ENCODE assay signal across 8 mouse cellular contexts in the genomic region with DNA sequence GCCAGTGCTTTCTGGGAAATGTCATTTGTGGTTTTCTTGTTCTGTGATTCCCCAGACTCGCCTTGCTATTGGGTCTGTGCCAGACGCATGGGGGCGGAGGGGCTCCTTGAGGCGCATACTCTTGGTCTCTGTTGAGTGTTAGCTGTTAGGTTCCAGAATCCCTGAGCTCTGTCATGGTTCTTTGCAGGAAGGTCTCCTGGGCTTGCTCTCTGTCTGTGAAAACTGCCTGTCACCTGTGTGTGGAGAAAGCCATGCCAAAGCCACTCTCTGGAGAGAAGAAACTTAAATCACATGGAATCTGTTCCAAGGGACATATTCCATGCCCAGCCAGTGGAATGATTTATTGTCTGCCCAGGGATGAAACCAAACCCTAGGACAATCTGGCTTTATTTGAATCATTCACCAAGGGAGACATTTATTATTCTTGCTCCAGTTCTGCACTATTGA.
A peak's percentile ranks its signal among the peaks of the same experiment; 100 is the strongest.
DNase-seq lines count a peak whose midpoint lies in the region; ATAC-seq and TF ChIP-seq lines count a peak whose summit lies in the region.

No protein-coding gene starts in this region.

- peak; percentile 80 for DNase-seq in lung, embryonic 14.5 days
- no peak for DNase-seq in lung, postnatal 36 days
- DNase-seq in cerebellum, adult 11-12 months, result peak; percentile 16
- peak; percentile 21 for DNase-seq in skeletal muscle tissue, adult 2 months (ENCODE audit: low read depth, low spot score)
- DNase-seq in gastrocnemius, postnatal 25 days, result no peak
- no peak for DNase-seq in B cell, adult 2 months

- H3K9ac ChIP-seq in lung, embryonic 14.5 days, result no peak overlapping the region
- H3K9ac ChIP-seq in heart, embryonic 11.5 days (ENCODE audit: low read depth, low read length), result no peak overlapping the region
- H3K9ac ChIP-seq in limb, embryonic 13.5 days, result no peak overlapping the region

- WGBS in lung, embryonic 14.5 days, result 10% methylated on average over 4 of the region's 4 CpGs
- WGBS in heart, embryonic 11.5 days (ENCODE audit: insufficient replicate concordance), result 9% methylated on average over 4 of the region's 4 CpGs
- 26% methylated on average over 4 of the region's 4 CpGs for WGBS in limb, embryonic 13.5 days

- peaks cover 13% of the 10 kb centered on the region for H3K4me1 ChIP-seq in lung, embryonic 14.5 days (ENCODE audit: insufficient read depth)
- H3K4me1 ChIP-seq in heart, embryonic 11.5 days (ENCODE audit: control insufficient read depth, insufficient read depth, low read length), result peaks cover 16% of the 10 kb centered on the region
- peaks cover 28% of the 10 kb centered on the region for H3K4me1 ChIP-seq in limb, embryonic 13.5 days

- H3K4me3 ChIP-seq in lung, embryonic 14.5 days (ENCODE audit: low read depth, low read length), result no peak overlapping the region
- H3K4me3 ChIP-seq in heart, embryonic 11.5 days (ENCODE audit: low read depth, low read length), result no peak overlapping the region
- H3K4me3 ChIP-seq in limb, embryonic 13.5 days, result peak overlapping the region; percentile 14; the same call in 1 of the 2 replicates

- peak overlapping the region; percentile 82 for H3K27ac ChIP-seq in lung, embryonic 14.5 days (ENCODE audit: low read depth)
- peak overlapping the region; percentile 83 for H3K27ac ChIP-seq in heart, embryonic 11.5 days (ENCODE audit: low read depth, low read length)
- 0 out of 2 replicates have a peak overlapping the region, but pooled peaks have one; percentile 33 for H3K27ac ChIP-seq in limb, embryonic 13.5 days

- H3K36me3 ChIP-seq in lung, embryonic 14.5 days (ENCODE audit: insufficient read depth), result no peaks in the 10 kb centered on the region
- H3K36me3 ChIP-seq in heart, embryonic 11.5 days (ENCODE audit: control insufficient read depth, insufficient read depth, low read length), result no peaks in the 10 kb centered on the region
- no peaks in the 10 kb centered on the region for H3K36me3 ChIP-seq in limb, embryonic 13.5 days

- H3K4me2 ChIP-seq in lung, embryonic 14.5 days, result peak overlapping the region; percentile 48
- H3K4me2 ChIP-seq in heart, embryonic 11.5 days, result peak overlapping the region; percentile 64
- H3K4me2 ChIP-seq in limb, embryonic 13.5 days (replicated peaks), result peak overlapping the region; percentile 56

- peak; percentile 66; the same call in 1 of the 2 replicates for ATAC-seq in lung, embryonic 14.5 days (ENCODE audit: insufficient read depth)
- ATAC-seq in heart, embryonic 11.5 days (replicated peaks; ENCODE audit: insufficient number of reproducible peaks, low FRiP score, low TSS enrichment), result peak; percentile 57; the same call in 1 of the 2 replicates
- ATAC-seq in limb, embryonic 13.5 days (ENCODE audit: low FRiP score, low read depth), result peak; percentile 26; the same call in 1 of the 2 replicates

- no peaks in the 10 kb centered on the region for H3K27me3 ChIP-seq in lung, embryonic 14.5 days (ENCODE audit: insufficient read depth, low read length)
- no peaks in the 10 kb centered on the region for H3K27me3 ChIP-seq in heart, embryonic 11.5 days (ENCODE audit: control insufficient read depth, insufficient read depth, low read length)
- H3K27me3 ChIP-seq in limb, embryonic 13.5 days, result no peaks in the 10 kb centered on the region

- no peaks in the 10 kb centered on the region for H3K9me3 ChIP-seq in lung, embryonic 14.5 days (ENCODE audit: low read depth, low read length)
- no peaks in the 10 kb centered on the region for H3K9me3 ChIP-seq in heart, embryonic 11.5 days (replicated peaks; ENCODE audit: control insufficient read depth, low read length)
- no peaks in the 10 kb centered on the region for H3K9me3 ChIP-seq in limb, embryonic 13.5 days

- no peak for TF ChIP-seq CTCF in lung, embryonic 14.5 days (IDR thresholded peaks at IDR 0.05; ENCODE audit: low read depth)

Comparison
In these comparisons a context has a peak if more than half of its experiments do, and no peak if none do; other contexts are left out.
1. DNase-seq: peak in lung, embryonic 14.5 days (single experiment), cerebellum, adult 11-12 months (single experiment) and skeletal muscle tissue, adult 2 months (single experiment); none in lung, postnatal 36 days (single experiment), gastrocnemius, postnatal 25 days (single experiment) and B cell, adult 2 months (0 of 2).
2. H3K27ac ChIP-seq: peak in every context shown above with its lines; median percentile 83 in heart, embryonic 11.5 days; 82 in lung, embryonic 14.5 days; 33 in limb, embryonic 13.5 days.
3. Peak in every context shown above with its lines, with median percentiles within 50 percentile points of each other: ATAC-seq and H3K4me2 ChIP-seq.